Mouse (Mus musculus) liver, postnatal 0 days (tissue): ENCODE results near the gene D430041D05Rik. TPM values are rescaled to one million over a fixed set of nuclear protein-coding genes. Genes with fewer than 3 reads are reported as not detected.

ENCODE experiments used
- ATAC-seq: fragments of 200-750 bp; cut with Nextera tagmentation; 2 replicates; pipeline ENCODE4 v1.8.0; 2017; ENCODE audit warnings: mild to moderate bottlenecking, moderate library complexity
- DNase-seq: peaks from one replicate; pipeline ENCODE4 v3.0.0-alpha.2; 2016
- H3K27ac ChIP-seq: fragments of 300-500 bp; sonication (generic); 2 replicates; pipeline ENCODE4 v1.5.1; 2014; ENCODE audit warnings: antibody characterized with exemption, moderate library complexity, mild to moderate bottlenecking, low read depth
- H3K27me3 ChIP-seq: fragments of 300-500 bp; sonication (generic); 2 replicates; pipeline ENCODE4 v1.6.1; 2014; ENCODE audit warnings: low read length, control low read depth, mixed read lengths; ENCODE audit not compliant: insufficient read depth
- H3K36me3 ChIP-seq: fragments of 300-500 bp; sonication (generic); replicated peaks from 2 replicates; pipeline ENCODE4 v1.6.1; 2014; ENCODE audit warnings: mild to moderate bottlenecking, control low read depth, low read length, moderate library complexity, mixed read lengths; ENCODE audit not compliant: insufficient read depth
- H3K4me1 ChIP-seq: fragments of 300-500 bp; sonication (generic); 2 replicates; pipeline ENCODE4 v1.6.1; 2014; ENCODE audit warnings: antibody characterized with exemption, mild to moderate bottlenecking, control low read depth; ENCODE audit not compliant: insufficient read depth
- H3K4me2 ChIP-seq: fragments of 300-500 bp; sonication (generic); 2 replicates; pipeline ENCODE4 v1.6.1; 2014; ENCODE audit warnings: low read depth, mild to moderate bottlenecking, low read length, moderate library complexity, mixed read lengths
- H3K4me3 ChIP-seq: fragments of 300-500 bp; sonication (generic); 2 replicates; pipeline ENCODE4 v1.5.1; 2014; ENCODE audit warnings: low read depth, low read length
- H3K9ac ChIP-seq: fragments of 300-500 bp; sonication (generic); replicated peaks from 2 replicates; pipeline ENCODE4 v1.6.1; 2014; ENCODE audit warnings: mild to moderate bottlenecking, moderate library complexity
- H3K9me3 ChIP-seq: fragments of 300-500 bp; sonication (generic); 2 replicates; pipeline ENCODE4 v1.6.1; 2016; ENCODE audit warnings: mild to moderate bottlenecking, control low read depth, low read length, mixed read lengths
- CTCF ChIP-seq: sonication (generic); IDR thresholded peaks from 2 replicates; pipeline ENCODE4 v1.5.1; 2016; ENCODE audit warnings: antibody characterized with exemption, low read depth
- EP300 ChIP-seq: IDR thresholded peaks from 2 replicates; pipeline ENCODE4 v1.6.1; 2016; ENCODE audit warnings: antibody characterized with exemption, low read depth, mild to moderate bottlenecking
- WGBS: fragments of 180-500 bp; shearing (Covaris S2); extraction: QIAGEN DNeasy Blood & Tissue Kit; methylation state at CpG from one replicate; pipeline ENCODE4 v1.1.7; 2014; ENCODE audit not compliant: insufficient replicate concordance; 5-methylcytosine and 5-hydroxymethylcytosine counted together
- polyA plus RNA-seq: library from polyadenylated mRNA; unstranded; fragments of >200 nt; fragmentation: Nextera tagmentation; extraction: Ambion mirVana; gene quantifications from 2 replicates; pipeline ENCODE4 v1.2.1, GENCODE M21; 2015

D430041D05Rik gene
- polyA plus RNA-seq, 1 experiment from 2014 or later, result 0.05 TPM

- H3K27me3 ChIP-seq, result no peaks in the 10 kb centered on the region
- ATAC-seq, result peak; percentile 38; the same call in 1 of the 2 replicates
- no peaks in the 10 kb centered on the region for H3K36me3 ChIP-seq
- no peak overlapping the region for H3K4me3 ChIP-seq
- H3K9ac ChIP-seq, result no peak overlapping the region
- DNase-seq, result peak; percentile 34
- 25% methylated on average over 13 of the region's 13 CpGs for WGBS
- no peak overlapping the region for H3K4me2 ChIP-seq
- H3K4me1 ChIP-seq, result no peaks in the 10 kb centered on the region
- H3K9me3 ChIP-seq, result no peaks in the 10 kb centered on the region
- H3K27ac ChIP-seq, result 0 out of 2 replicates have a peak overlapping the region, but pooled peaks have one; percentile 7
- TF ChIP-seq CTCF (no peak), EP300 (no peak)
Measured at GRCm38 (mm10) chr2:104176979-104177704, 233.7 kb downstream of the D430041D05Rik start.

- Histone ChIP-seq H3K27ac (no peak overlapping the region), H3K9ac (no peak overlapping the region), H3K4me2 (no peak overlapping the region), H3K36me3 (no peaks in the 10 kb centered on the region), H3K4me1 (no peaks in the 10 kb centered on the region), H3K4me3 (no peak overlapping the region), H3K9me3 (no peaks in the 10 kb centered on the region), H3K27me3 (no peaks in the 10 kb centered on the region)
- no peak for ATAC-seq
- 56% methylated on average over 17 of the region's 17 CpGs for WGBS
- TF ChIP-seq CTCF (no peak), EP300 (no peak)
- no peak for DNase-seq
Measured at GRCm38 (mm10) chr2:104176166-104176978, 234.4 kb downstream of the D430041D05Rik start.

- H3K4me1 ChIP-seq, result no peaks in the 10 kb centered on the region
- no peaks in the 10 kb centered on the region for H3K9me3 ChIP-seq
- no peak for ATAC-seq
- no peak for DNase-seq
- TF ChIP-seq CTCF (no peak), EP300 (no peak)
- no peak overlapping the region for H3K9ac ChIP-seq
- no peaks in the 10 kb centered on the region for H3K27me3 ChIP-seq
- no peaks in the 10 kb centered on the region for H3K36me3 ChIP-seq
- no peak overlapping the region for H3K27ac ChIP-seq
- H3K4me2 ChIP-seq, result no peak overlapping the region
- 82% methylated on average over 9 of the region's 9 CpGs for WGBS
- no peak overlapping the region for H3K4me3 ChIP-seq
Measured at GRCm38 (mm10) chr2:104175476-104176165, 235.2 kb downstream of the D430041D05Rik start.

- H3K27me3 ChIP-seq, result no peaks in the 10 kb centered on the region
- H3K4me3 ChIP-seq, result no peak overlapping the region
- TF ChIP-seq EP300 (no peak), CTCF (no peak)
- H3K4me1 ChIP-seq, result no peaks in the 10 kb centered on the region
- H3K9me3 ChIP-seq, result no peaks in the 10 kb centered on the region
- no peak overlapping the region for H3K4me2 ChIP-seq
- H3K36me3 ChIP-seq, result no peaks in the 10 kb centered on the region
- WGBS, result 83% methylated on average over 3 of the region's 3 CpGs
- H3K9ac ChIP-seq, result no peak overlapping the region
- DNase-seq, result no peak
- H3K27ac ChIP-seq, result no peak overlapping the region
- ATAC-seq, result no peak
Measured at GRCm38 (mm10) chr2:104173431-104173830, 237.4 kb downstream of the D430041D05Rik start.

GRCm38 (mm10) chr2:104172695-104173348 is 238.0 kb downstream of the D430041D05Rik start:
- WGBS, result 37% methylated on average over 11 of the region's 11 CpGs
- TF ChIP-seq EP300, result no peak
- TF ChIP-seq CTCF, result no peak
- no peak overlapping the region for H3K4me2 ChIP-seq
- no peaks in the 10 kb centered on the region for H3K4me1 ChIP-seq
- H3K9me3 ChIP-seq, result no peaks in the 10 kb centered on the region
- H3K27me3 ChIP-seq, result no peaks in the 10 kb centered on the region
- ATAC-seq, result no peak
- no peak for DNase-seq
- H3K4me3 ChIP-seq, result no peak overlapping the region
- H3K27ac ChIP-seq, result no peak overlapping the region
- H3K9ac ChIP-seq, result no peak overlapping the region
- H3K36me3 ChIP-seq, result no peaks in the 10 kb centered on the region
